Comparison of ENCODE assay signal across 21 mouse cellular contexts in genomic region chr2:142867481-142867880, GRCm38 (mm10). TPM values are rescaled to one million over a fixed set of nuclear protein-coding genes. Genes with fewer than 3 reads are reported as not detected.
DNase-seq lines count a peak whose midpoint lies in the region; ATAC-seq and TF ChIP-seq lines count a peak whose summit lies in the region.
"Had no signal": no experiment of that assay in that cellular context is flagged by ENCODE, and none has a peak within 500 bp of the region (broad histone marks: within the 10 kb centered on the region; RNA-seq: fewer than 3 reads in every experiment).

No protein-coding gene starts in this region.

- DNase-seq in lung, postnatal 0 days (ENCODE audit: low spot score), result peak; percentile 82
- no peak for DNase-seq in lung, adult 2 months
- peak; percentile 24 for DNase-seq in 416B (ENCODE audit: low read depth)
- peak; percentile 12 for DNase-seq in brain, adult 2 months (ENCODE audit: low read depth, low spot score)
- DNase-seq in gastrocnemius, adult 8-10 months (ENCODE audit: low spot score in 2 of 2), result no peak
- DNase-seq in left cerebral cortex, postnatal 36 days (ENCODE audit: low spot score in 2 of 2), result no peak
- no peak for DNase-seq in right cerebral cortex, postnatal 25 days
- DNase-seq: adrenal gland, postnatal 14 days; cerebellum, adult 18-20 months; cerebellum, postnatal 10 days; gastrocnemius, postnatal 10 days; heart, adult 18-20 months; heart, postnatal 10 days; heart, postnatal 4 days had no signal

- no peak; the same call in 1 of the 2 replicates for TF ChIP-seq EP300 in lung, postnatal 0 days (IDR thresholded peaks at IDR 0.05)

- H3K4me3 ChIP-seq in lung, postnatal 0 days (ENCODE audit: low read depth, low read length), result no peak overlapping the region
- H3K4me3 ChIP-seq in lung, adult 2 months (replicated peaks; ENCODE audit: extremely low read depth, low read depth, low read length), result no peak overlapping the region
- H3K4me3 ChIP-seq: embryonic facial prominence, embryonic 15.5 days; erythroblast, embryonic 14.5 days; forebrain, embryonic 15.5 days; heart, embryonic 10.5 days; hindbrain, embryonic 12.5 days had no signal

- intact Hi-C loops in left cerebral cortex, postnatal 36 days (cut with DNase I), result no loop called here

- no peaks in the 10 kb centered on the region for H3K9me3 ChIP-seq in lung, postnatal 0 days (ENCODE audit: low read length)
- H3K9me3 ChIP-seq: embryonic facial prominence, embryonic 15.5 days; forebrain, embryonic 15.5 days; heart, embryonic 10.5 days; hindbrain, embryonic 12.5 days had no signal

- 51% methylated on average over 2 of the region's 2 CpGs for WGBS in lung, postnatal 0 days
- WGBS in lung, adult 2 months, result 62% methylated on average over 2 of the region's 2 CpGs

- no peak overlapping the region for H3K9ac ChIP-seq in lung, postnatal 0 days (replicated peaks; ENCODE audit: low read depth)
- H3K9ac ChIP-seq: embryonic facial prominence, embryonic 15.5 days; forebrain, embryonic 15.5 days; hindbrain, embryonic 12.5 days had no signal

- no peaks in the 10 kb centered on the region for H3K36me3 ChIP-seq in lung, postnatal 0 days (ENCODE audit: insufficient read depth, low read length)
- H3K36me3 ChIP-seq: embryonic facial prominence, embryonic 15.5 days; forebrain, embryonic 15.5 days; hindbrain, embryonic 12.5 days had no signal

- no peak overlapping the region for H3K4me2 ChIP-seq in lung, postnatal 0 days (replicated peaks; ENCODE audit: low read depth, low read length)
- H3K4me2 ChIP-seq: embryonic facial prominence, embryonic 15.5 days; forebrain, embryonic 15.5 days; hindbrain, embryonic 12.5 days had no signal

- no peaks in the 10 kb centered on the region for H3K27me3 ChIP-seq in lung, postnatal 0 days (replicated peaks; ENCODE audit: insufficient read depth, low read length)
- H3K27me3 ChIP-seq: embryonic facial prominence, embryonic 15.5 days; forebrain, embryonic 15.5 days; hindbrain, embryonic 12.5 days had no signal

- ATAC-seq in lung, postnatal 0 days, result peak; percentile 94
- ATAC-seq: activated CD4-positive, CD25-positive, alpha-beta regulatory T cell, adult 4 months; forebrain, embryonic 15.5 days; hindbrain, embryonic 16.5 days had no signal

- no peak for TF ChIP-seq CTCF in lung, postnatal 0 days (IDR thresholded peaks at IDR 0.05)
- TF ChIP-seq CTCF in lung, adult 2 months (IDR thresholded peaks at IDR 0.05; ENCODE audit: insufficient read depth, low read length), result no peak

- TF ChIP-seq POLR2A in lung, adult 2 months (IDR thresholded peaks at IDR 0.05; ENCODE audit: borderline replicate concordance, extremely low read depth, low read depth, low read length), result no peak

- no peak overlapping the region for H3K27ac ChIP-seq in lung, postnatal 0 days (ENCODE audit: low read length)
- H3K27ac ChIP-seq: embryonic facial prominence, embryonic 15.5 days; forebrain, embryonic 15.5 days; heart, embryonic 10.5 days; hindbrain, embryonic 12.5 days had no signal

- H3K4me1 ChIP-seq in lung, postnatal 0 days (ENCODE audit: insufficient read depth, low read depth, low read length), result no peaks in the 10 kb centered on the region
- H3K4me1 ChIP-seq in lung, adult 2 months (ENCODE audit: control insufficient read depth, insufficient read depth, low read length), result peaks cover 3% of the 10 kb centered on the region
- H3K4me1 ChIP-seq: embryonic facial prominence, embryonic 15.5 days; forebrain, embryonic 15.5 days; heart, embryonic 10.5 days; hindbrain, embryonic 12.5 days had no signal

RNA-seq across cellular contexts. Expression of gene Kif16b, which starts 33.9 kb away (rescaled TPM):
- 6.4 and 8.5 TPM in 2 replicates for polyA plus RNA-seq in lung, postnatal 0 days (2015; fragmentation: Nextera tagmentation; extraction: Ambion mirVana)
- 8.0 and 13.3 TPM in 2 replicates for polyA plus RNA-seq in lung, adult 2 months (2012; rRNA removed)
- total RNA-seq in gastrocnemius, adult 8-10 months (2022), result 10 to 100 TPM; 34.5 to 50.7 (median 42.1) TPM
- 10 to 100 TPM; 12.6 to 13.8 TPM for total RNA-seq in left cerebral cortex, postnatal 36 days (2021)

Comparison
In these comparisons a context has a peak if more than half of its experiments do, and no peak if none do; other contexts are left out.
1. DNase-seq: peak in lung, postnatal 0 days (single experiment), 416B (single experiment) and brain, adult 2 months (single experiment); none in lung, adult 2 months (single experiment), gastrocnemius, adult 8-10 months (0 of 2), left cerebral cortex, postnatal 36 days (0 of 2) and right cerebral cortex, postnatal 25 days (single experiment).